Mouse (Mus musculus): ENCODE data around the gene Ivd.

The Ivd gene

DNA sequence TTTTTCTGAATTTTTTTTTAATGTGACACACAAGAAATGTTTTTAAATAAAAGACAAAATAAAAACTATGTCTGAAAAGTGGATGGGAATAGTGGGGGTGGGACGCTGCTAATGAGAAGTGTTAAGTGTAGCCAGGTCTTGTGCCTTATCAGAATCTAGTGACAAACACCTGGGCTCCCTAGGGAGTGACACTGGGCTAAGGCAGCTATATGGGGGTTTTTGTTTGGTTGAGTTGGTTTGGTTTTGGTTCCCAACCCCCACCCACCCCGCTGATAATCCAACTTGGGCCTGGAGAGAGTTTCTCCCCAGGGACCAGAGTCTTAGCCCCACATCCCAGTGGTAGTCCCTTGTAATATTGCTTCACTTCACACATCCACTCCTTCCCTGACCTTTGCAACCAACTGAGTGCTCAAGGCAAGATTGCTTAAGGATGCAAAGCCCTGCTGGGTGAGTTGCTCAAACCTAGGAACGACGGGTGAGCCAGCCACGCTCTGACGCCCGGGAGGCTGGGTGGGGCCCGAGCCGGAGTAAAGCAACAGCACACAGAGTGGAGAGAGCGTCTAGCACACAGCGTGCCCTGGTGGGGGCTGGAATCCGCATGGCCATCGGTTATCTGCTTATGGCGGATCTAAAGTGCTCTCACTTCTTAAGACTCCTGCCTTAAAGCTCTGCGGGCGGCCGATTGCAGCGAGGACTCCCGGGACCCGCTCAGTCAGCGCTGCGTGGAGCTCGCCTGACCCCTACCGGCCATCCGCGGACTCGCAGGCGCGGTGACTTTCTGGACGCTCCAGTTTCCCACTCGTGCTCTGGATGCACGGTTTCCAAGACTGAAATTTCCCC lies 21.3 kb downstream of the Ivd start:
- peak; percentile 87 for DNase-seq (ENCODE audit: low spot score)

DNA sequence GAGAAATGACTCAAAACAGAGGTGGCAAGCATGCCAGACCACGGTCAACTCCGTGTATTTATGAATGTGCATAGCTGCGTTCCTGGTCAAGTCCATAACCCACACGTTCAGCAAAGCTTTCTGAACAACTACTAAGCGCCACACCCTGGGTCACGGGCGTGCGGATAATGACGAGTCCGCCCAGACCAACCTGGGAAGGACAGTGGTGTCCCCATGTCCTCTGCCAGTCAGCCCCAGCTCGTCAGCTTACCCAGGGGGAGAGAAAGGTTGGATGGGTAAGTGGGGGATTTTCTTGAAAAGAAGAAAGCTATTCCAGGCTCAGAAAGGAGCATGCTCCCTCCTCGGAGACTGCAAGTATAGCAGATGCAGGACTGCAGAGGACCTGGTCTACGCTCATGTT lies 25.7 kb downstream of the Ivd start:
- no peak for DNase-seq (ENCODE audit: low spot score)

DNA sequence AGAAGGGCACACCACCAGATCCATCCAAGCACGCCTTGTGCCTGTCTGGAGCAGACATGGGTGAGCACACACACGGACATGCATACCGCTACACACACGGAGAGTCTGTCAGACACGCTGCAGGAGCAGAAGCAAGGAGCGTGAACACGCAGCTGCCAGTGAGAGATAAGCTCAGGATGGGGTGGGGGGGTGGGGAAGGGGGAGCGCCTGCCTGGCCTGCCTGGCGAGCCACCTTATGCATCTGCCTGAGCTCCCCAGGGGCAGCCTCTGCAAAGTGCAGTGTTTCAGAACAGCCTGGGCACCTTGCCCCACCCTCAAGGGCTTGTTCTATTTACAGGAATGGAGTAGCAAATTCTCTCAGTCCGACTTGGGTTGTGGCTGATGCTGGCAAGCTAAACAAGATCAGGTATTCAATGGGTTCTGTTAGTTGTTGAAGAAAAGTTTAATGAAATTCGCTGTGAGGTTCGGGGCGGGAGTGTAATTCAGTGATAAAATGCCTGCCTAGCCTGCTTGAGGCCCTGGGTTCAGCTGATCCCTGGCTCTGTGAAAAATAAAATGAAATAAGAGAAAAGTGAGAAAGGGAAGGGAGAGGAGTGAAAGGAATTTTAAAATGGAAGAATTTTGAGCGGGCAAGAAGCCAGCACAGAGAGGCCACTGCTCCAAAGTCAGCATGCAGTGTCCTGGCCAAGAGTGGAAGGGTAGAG lies 26.2 kb downstream of the Ivd start:
- DNase-seq (ENCODE audit: low spot score): peak; percentile 57

DNA sequence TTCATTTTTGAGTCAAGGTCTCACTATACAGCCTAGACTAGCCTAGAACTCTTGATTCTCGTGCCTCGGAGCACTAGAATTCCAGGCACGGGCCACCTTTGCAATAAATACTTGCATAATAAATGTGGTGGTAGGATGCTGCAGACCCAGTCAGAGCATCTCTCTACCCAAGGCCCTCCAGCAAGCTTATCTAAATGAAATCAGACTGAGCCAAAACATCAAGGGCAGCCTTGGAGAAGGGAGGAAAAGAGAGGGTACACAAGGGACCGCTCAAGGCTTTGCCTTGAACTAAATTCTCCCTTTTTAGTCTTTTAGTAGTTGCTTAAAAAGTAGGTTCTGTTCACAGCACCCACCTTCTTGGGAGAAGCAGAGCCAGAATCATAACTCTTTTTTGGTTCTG lies 29.4 kb downstream of the Ivd start:
- DNase-seq (ENCODE audit: low spot score): no peak

DNA sequence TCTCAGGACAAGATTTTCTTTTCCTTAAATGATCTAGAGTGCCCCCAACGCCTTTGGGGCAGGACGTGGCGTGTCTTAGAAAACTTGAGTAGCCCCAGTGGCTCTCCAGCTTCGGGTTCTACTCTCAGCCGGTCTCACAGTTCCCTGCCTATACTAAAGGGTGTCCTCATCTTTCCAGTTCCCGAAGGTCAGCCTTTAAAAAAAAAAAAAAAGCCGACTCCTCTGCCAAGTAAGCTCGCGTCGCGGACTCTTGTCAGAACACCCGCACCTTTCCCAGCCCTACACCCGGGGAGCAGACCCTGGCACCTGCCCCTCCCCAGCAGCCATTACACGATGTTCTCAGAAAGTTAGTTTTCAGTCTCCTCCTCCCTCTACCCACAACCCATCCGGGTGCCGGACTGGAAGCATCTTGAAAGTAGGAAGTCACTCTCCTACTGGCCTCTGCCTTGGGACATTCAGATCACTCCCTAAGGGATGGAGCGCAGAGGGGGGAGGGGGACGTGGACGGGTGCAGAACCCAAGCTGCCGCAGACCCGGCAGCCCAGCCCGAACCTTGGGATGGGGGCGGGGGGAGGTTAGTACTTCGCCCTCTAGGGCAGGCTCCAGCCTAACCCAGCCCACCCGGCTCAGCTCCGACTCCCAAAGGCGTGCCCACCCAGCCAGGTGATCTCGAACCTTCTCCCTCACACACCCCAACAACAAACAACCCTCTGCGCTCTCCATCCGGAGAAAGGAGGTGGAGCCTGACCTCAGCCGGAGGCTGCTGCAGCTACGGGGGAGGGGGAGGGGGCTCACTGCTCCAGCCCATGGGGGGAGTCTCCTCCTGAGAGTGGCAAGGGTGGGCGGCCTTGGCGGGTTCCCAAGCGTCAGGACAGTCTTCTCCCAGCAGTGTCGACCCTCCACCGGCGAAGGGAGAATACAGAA lies 34.5 kb downstream of the Ivd start:
- DNase-seq (ENCODE audit: low spot score): peak; percentile 89

DNA sequence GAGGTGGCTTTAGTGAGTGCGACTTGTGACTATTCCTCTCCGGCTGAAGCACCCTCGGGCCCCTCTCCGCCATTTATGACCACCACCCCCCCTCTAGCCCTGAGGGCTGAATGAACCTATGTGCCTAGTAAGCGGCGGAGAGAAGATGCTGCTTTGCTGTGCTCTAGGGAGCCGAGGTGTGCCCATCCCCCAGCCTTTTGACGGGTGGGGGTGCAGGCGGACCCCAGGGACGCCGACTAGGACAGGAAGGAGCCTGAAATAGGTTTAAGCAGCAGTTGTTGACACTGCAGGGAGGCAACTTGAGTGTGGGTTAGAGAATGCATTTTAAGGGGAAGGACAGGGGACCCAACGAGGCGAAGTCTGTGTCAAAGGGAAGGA lies 35.1 kb downstream of the Ivd start:
- DNase-seq (ENCODE audit: low spot score): no peak

DNA sequence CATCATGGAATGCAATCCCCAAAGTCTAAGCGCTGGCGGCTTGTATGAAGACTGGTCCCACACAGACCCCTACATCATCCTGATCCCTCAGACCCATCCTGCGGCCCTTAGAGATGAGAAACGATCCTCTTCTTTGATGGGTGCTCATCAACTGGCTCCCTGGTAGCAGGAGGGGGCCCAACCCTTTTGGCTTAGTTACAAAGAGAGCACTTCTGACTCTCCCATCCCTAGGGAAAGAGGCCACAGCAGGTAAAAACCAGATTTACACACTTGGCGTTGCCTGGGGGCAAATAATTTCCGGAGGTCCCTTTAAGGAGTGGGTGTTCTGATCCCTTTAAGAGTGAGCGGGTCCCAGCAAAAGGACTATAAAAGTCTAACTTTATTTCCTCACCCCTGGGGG lies 35.6 kb downstream of the Ivd start:
- no peak for DNase-seq (ENCODE audit: low spot score)

DNA sequence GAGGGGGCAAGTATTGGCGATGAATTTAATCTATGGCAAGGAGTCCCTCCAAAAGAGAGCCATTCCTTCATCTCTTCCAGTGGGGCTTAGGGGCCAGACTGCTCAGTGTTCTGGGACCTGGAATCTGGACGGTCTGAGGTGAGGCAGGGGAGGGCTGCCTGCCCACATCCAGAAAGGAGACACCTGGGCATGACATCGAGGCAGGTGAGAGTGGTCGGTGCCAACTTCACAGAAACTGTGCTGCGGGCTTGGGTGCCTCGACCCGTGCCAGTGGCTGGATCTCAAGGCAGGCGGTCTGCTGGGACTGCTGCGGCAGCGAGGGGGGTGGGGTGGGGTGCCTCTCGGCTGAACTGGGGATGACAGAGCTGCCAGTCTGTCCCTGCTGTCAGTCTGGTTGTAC lies 36.1 kb downstream of the Ivd start:
- DNase-seq (ENCODE audit: low spot score): no peak

DNA sequence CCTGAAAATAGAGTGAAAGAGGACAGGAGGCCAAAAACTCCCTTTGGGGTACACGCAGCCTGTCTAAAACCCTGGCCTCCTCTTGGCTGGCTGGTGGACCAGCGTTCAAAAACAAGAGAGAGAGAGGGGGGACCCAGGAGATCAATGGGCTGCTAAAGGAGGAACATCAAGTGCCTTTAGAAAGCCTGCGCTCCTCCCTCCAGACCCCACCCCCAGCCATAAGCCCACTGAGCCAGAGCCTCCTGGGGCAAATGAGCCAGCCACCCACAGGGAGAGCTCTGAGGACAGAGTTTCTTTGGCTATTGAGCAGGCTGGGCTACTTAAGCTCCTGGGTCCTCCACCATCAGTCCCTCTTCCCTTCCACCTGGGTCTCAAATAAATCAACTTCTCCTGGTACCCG lies 37.0 kb downstream of the Ivd start:
- DNase-seq (ENCODE audit: low spot score): no peak

DNA sequence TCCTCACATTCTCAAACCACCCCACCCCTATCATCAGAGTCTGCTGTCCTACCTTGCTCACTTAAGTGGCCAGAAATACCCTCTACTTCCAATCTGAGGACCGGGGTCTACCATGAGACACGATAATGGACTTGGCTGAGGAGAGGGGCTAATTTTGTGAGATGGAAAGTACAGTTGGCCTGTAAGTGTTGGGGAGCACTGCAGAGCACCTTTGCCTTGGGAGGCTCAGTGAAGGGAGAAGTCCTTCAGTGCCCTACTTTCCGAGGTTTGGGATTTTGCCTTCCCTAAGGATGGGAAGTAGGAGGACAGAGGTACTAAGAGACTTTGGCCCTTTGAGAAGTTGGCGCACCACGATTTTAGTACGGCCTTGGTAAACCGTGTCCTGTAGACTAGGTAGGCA lies 37.6 kb downstream of the Ivd start:
- no peak for DNase-seq (ENCODE audit: low spot score)

DNA sequence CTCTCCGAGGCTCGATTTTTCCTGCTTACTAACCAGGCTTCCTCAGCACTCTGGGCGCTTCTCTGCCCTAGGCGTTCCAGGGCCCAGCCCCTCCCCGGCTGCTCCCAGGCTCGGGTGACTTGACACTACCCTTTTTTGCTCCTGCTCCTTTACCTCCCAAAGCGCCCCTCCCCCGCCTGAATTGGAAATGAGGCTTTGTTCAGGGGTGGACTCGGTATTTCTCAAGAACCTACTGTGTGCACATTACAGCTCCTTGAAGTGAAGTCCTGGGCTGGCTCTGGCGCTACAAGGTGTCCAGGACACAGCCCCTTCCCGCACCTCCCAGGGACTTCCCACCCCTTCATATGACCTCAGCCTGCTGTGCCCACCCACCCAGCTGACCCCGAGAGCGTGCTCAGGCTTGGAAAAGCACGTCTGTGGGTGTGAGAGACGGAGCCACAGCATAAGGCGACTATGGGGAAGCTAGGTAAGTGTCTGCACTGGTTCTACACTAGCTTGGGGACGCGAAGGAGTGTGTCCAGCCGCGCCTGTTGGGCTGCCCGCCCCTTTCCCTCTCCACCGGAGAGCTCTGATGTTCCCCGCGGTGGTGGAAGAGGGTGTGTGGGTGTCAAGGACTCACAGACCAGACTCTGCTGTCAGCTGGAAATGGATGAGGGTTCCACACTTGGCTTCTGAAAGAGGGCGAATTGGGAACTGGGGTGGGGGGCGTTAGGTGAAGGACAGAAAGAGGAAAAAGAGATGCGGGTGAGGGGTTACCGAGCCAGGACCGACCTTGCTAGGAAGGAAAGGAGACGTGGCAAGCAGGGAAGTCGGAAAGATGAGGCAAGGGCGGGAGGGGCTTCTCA lies 38.4 kb downstream of the Ivd start, which contains the start of gene Bahd1:
Gene Bahd1, plus strand, starts transcription at position 397 of the 845 bp plus-strand sequence.
- peak; percentile 70 for DNase-seq (ENCODE audit: low spot score)

DNA sequence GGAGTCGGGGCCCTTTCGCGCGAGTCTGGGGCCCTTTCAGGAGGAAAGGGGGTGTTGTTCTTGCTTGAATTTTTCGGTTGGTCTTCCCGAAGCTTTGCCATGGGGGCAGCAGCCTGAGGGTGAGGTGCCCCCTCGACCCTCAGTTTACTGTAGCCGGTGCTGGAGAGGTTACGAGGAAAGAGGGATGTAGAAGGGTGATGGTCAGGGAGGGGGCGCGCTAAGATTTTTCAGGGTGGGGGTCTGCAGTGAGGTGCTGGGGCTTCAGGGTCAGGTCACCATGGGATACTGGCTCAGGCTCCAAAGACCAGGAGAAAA lies 39.0 kb downstream of the Ivd start:
- no peak for DNase-seq (ENCODE audit: low spot score)

DNA sequence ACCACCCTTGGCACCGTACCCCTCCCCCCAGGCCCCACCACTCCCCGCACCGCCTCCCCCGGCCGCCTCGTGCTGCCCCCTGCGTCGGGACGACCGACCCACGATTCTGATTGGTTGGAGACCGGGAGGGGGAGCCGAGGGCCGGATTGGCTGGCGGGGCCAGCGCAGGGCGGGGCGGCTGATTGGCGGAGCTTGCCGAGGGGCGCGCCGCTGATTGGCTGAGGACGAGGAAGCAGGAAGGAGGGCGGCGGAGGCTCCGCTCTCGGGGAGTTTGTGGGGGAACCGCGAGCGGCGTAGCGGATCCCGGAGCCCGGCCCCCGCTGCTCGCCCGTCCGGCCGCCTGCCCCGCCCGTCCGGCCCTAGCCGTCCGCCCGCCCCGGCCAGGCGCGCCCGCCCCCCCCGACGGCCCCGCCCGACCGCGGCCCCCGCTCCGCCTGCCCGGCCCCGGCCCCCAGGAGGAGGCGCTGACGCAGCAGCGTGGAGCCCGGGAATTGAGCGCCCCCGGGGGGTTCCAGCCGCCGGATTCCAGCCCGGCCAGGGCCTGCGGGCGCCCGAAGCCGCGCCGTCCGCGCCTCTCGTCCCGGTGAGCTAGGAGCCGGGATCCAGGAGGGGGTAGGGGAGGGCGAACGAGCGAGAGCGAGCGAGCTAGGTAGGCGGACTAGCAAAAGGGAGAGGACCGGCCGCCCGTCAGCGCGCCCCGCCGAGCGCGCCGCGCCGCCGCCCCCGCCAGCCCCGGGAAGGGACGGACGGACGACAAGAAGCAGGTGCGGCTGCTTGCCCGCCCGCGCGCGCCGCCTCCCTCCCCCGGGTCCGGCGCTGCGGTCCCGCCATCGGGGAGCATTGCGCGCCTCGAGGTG lies 39.6 kb downstream of the Ivd start:
- peak; percentile 98 for DNase-seq (ENCODE audit: low spot score)

DNA sequence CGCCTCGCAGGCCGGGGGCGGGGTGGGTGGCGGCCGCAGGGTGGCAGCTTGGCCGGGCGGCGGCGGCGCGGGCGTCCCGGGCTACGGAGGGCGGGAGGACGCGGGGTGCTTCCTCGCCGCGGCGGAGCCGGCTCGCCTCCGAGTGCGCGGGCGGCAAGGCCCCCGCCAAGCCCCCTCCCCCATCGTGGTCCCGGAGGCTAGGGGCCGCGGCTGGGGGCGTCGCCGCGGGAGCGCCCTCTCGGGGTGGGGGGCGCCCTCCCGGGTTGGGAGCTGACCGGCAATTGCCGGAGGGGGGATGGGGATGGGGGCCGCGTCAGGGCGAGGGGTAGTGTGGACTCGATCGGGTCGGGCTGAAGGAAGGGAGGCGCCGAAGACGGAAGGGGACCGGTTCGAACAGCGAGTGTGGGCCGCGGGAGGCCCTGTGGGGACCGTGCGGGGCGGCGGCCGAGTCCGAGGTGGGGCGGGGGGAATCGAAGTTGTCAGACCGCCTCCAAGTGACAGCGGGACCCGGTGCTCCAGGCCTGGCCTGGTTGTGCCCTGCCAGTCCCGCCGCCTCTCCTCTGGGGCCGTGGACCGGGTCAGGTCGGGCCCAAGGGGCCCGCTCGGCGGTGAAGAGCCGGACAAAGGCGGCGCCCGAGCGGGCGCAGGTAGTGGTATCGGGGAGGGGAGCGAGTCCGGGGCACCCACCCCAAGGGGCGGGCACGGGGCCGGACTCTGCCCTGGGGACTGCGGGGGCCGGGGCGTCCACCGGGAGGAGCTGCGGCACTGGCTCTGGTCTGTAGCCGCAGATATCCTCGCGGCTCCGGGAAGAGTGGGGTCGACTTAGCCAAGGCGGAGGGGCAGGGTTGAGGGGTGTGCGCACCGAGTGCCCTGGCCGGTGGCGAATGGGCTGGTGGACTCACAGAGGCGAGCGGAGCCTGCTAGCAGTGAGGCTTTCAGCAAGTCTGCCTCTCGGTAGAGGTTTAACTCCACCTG lies 40.6 kb downstream of the Ivd start:
- peak; percentile 76 for DNase-seq (ENCODE audit: low spot score)

DNA sequence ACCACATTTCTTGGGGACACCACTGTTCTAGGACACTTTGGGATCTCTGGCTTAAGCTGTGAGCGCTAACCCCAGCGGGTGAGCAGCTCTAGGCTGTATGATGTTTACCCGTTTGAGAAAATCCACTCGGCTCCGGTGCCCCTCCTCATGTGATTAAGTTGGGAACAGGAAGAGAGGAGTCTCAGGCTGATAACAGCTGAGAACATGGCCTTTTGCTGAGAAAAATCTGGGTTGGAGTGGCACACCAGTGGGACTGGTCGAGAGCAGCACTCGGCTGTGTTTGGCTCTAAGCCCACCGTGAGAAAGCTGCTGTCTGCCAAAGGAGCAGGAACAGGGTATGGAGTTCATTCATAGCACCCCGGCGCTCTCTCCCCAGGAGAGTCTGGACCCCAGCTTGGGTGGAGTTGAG lies 41.6 kb downstream of the Ivd start:
- DNase-seq (ENCODE audit: low spot score): no peak

DNA sequence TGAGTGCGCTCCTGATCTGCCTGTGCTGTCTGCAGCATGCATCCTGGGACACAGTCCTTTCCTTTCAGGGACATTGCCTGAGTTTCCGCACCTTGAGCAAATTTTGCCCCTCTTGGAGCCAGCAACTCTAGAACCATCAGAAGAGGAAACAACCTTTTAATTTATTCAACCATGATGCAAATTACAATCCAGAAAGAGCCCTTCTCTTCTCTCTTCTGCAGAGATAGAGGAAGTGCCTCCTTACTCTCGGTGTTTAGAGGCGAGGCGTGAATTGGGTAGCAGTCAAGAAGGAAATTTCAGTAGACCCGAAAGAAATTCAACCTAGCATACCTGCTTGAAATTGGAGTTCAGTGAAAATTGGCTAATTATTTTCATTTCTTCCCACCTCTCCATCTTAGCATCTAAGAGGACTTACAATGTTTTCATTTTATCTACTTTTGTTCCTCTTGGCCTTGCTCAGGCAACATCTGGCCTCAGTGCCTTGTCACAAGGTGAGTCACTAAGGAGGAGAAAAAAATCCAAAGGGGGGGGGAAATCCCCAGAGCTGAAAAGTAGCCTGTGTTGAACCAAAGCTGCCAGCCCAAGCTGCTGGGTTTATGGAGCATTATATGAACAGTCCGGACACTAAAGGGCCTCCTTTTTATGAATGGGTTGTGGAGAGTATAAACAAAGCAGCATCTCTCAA lies 43.8 kb downstream of the Ivd start:
- DNase-seq (ENCODE audit: low spot score): no peak

DNA sequence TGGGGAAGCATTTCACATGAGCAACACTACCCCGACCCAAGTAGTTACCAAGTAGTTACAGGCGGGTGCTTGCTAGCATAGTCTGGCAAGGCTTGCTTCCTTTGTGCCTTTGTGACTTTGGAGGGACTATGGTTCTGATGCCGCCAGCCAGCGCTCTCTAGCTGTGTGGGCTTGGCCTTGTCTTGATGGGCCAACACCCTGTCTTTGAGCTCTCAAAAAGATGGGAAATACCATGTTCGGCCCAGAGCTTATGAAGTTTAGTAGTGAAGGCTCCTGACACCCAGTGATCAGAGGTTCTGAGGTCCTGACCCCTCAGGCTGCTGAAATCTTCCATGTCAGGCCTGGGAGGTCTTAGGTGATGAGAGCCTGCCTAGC lies 44.4 kb downstream of the Ivd start:
- no peak for DNase-seq (ENCODE audit: low spot score)

DNA sequence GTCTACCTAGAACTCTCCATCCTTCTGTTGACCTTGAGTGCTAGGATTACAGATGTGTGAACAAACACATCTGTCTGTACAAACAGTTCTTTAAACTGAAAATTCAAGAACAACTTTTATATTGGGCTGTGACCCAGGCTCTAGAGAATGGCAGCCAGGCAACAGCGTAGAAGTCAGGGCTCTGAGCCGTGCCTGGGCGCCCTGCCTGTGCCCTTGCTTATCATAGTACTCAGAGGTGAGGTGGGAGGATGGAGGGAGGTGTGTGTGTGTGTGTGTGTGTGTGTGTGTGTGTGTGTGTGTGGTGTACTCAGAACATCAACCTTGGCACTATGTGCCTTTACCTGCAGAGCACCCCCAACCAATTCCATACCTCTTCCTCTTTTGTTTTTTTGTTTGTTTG lies 46.0 kb downstream of the Ivd start:
- DNase-seq (ENCODE audit: low spot score): no peak

DNA sequence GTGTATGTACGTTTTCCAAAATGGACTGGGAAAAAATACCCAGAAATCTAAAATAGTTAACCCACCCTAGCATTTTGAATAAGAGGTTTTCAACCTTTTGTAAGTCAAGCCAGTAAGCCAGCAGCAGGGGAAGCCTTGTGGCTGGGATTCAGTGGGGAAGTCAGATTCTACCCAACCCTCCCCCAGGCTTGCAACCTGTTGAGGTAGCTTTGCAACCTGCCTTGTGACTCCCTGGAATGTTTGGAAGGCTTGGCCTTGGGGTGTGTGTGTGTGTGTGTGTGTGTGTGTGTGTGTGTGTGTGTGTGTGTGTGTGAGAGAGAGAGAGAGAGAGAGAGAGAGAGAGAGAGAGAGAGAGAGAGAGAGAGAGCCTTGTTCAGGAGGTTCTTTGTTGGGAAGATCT lies 47.4 kb downstream of the Ivd start:
- no peak for DNase-seq (ENCODE audit: low spot score)

Measured in yolk sac, embryonic 10.5 days (tissue).